Mouse (Mus musculus) cortical plate, adult 2 months (tissue): Measurements from ENCODE around the gene Ell3. TPM values are rescaled to one million over a fixed set of nuclear protein-coding genes. Genes with fewer than 3 reads are reported as not detected.

Experiments
- H3K27ac ChIP-seq: fragments of 200-500 bp; 2 replicates; pipeline ENCODE4 v1.5.1; 2012; ENCODE audit warnings: low read length, control low read depth, inconsistent platforms; ENCODE audit not compliant: insufficient read depth
- H3K4me1 ChIP-seq: fragments of 200-500 bp; 2 replicates; pipeline ENCODE4 v1.6.1; 2011; ENCODE audit warnings: low read length; ENCODE audit not compliant: control insufficient read depth, insufficient read depth
- H3K4me3 ChIP-seq: fragments of 200-500 bp; 2 replicates; pipeline ENCODE4 v1.5.1; 2011; ENCODE audit warnings: mild to moderate bottlenecking, low read length, control low read depth; ENCODE audit not compliant: insufficient read depth
- CTCF ChIP-seq: fragments of 200-500 bp; IDR thresholded peaks from 2 replicates; pipeline ENCODE4 v1.5.1; 2011; ENCODE audit warnings: mild to moderate bottlenecking, control low read depth, low read length; ENCODE audit not compliant: insufficient read depth; ENCODE audit errors: extremely low read depth
- POLR2A ChIP-seq: fragments of 200-500 bp; IDR thresholded peaks from 2 replicates; pipeline ENCODE4 v1.6.1; 2011; ENCODE audit warnings: mild to moderate bottlenecking, low read length, control low read depth; ENCODE audit not compliant: insufficient read depth; ENCODE audit errors: extremely low read depth
- polyA plus RNA-seq: library from polyadenylated mRNA; depleted of rRNA; stranded (reverse); fragments of >200 nt; gene quantifications from 2 replicates; pipeline ENCODE4 v1.2.3, GENCODE M21; 2012

The Ell3 gene
- polyA plus RNA-seq, 1 experiment = 0.08 TPM

- Histone ChIP-seq H3K4me3 (no peak overlapping the region), H3K27ac (no peak overlapping the region), H3K4me1 (no peaks in the 10 kb centered on the region; the same call in 1 of the 2 replicates)
- TF ChIP-seq CTCF = no peak
- TF ChIP-seq POLR2A = no peak
Measured at GRCm38 (mm10) chr2:121423166-121423565, 20.9 kb downstream of the Ell3 start.

DNA sequence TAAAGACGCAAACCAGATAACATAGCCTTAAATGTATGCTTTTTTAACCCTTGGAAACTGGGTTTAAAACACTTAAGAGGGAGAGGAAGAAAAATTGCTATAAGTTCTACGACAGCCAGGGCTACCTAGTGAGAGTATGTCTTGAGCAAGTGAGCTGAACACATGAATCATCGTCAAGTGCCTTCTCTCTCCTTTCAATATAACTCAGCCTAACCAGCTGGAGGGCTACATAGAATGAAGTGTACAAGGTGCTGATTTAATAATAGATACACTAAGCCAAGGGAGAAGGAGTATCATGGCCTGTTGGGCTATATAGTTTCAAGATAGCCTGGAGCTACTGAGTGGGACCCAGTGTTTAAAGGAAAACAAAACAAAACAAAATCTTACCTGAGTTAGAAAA, 25.6 kb downstream of the Ell3 start:
- Histone ChIP-seq H3K27ac (no peak overlapping the region), H3K4me1 (peaks cover 3% of the 10 kb centered on the region; the same call in 1 of the 2 replicates), H3K4me3 (no peak overlapping the region)
- TF ChIP-seq POLR2A (no peak), CTCF (no peak)

DNA sequence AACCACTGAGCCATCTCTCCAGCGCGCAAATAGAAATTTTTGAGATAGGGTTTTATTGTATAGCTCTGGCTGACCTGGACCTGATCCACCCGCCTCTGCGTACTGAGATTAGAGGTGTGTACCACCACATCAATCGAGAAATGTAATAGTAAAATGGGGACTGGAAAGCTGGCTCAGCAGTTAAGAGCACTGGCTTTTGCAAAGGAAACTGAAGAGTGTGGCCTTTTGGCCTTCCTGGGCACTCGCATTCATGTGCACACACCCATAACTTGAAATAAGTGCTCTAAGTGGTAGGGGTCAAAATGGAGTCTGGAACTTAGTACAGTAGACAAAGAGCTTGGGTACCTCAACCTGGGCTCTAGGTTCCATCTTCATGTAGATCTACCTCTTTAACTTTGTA, 27.7 kb downstream of the Ell3 start:
- no peak for TF ChIP-seq POLR2A
- TF ChIP-seq CTCF = no peak
- Histone ChIP-seq H3K4me3 (no peak overlapping the region), H3K4me1 (peaks cover 3% of the 10 kb centered on the region; the same call in 1 of the 2 replicates), H3K27ac (no peak overlapping the region)

DNA sequence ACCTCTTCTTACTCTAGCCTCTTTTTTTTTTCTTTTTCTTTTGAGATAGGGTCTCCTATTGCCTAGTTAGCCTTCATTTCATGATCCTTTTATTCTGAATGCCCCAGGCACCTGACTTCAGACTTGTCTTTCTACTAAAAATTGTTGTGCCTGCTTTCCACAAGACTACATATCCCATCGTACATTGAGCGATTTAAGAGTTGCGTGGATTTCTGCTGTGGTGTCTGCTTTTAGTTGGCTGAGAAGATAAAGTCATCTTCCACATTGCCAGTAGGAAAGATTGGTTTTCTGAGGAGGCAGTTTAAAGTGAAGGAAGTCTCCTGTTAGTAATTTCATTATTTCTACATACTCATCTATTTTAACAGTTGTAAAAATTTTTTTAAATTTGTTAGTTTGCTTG, 28.5 kb downstream of the Ell3 start:
- TF ChIP-seq CTCF (no peak), POLR2A (no peak)
- H3K4me1 ChIP-seq = peaks cover 3% of the 10 kb centered on the region; the same call in 1 of the 2 replicates
- H3K4me3 ChIP-seq = peak overlapping the region; percentile 93; the same call in 1 of the 2 replicates
- no peak overlapping the region for H3K27ac ChIP-seq

DNA sequence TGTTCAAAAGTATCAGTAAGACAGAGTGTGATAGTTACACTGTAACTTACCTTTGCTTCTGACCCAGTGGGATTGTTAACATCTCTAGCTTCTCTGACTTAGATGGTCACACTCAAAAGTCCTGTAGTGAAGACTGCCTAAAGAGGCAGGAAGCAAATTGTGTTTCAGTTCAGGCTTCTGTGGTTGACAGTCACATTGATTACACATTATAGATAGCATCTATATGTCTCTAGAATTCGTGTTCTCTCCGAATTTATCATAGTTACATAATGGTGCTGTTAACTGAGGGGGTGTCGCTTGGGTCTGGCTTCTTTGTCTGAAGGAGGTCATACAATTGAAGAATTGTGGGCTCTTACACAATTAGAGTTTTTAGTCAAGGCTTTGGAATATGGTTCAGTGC, 29.0 kb downstream of the Ell3 start:
- TF ChIP-seq POLR2A (no peak), CTCF (no peak)
- Histone ChIP-seq H3K27ac (no peak overlapping the region), H3K4me1 (peaks cover 3% of the 10 kb centered on the region; the same call in 1 of the 2 replicates), H3K4me3 (peak overlapping the region; percentile 93; the same call in 1 of the 2 replicates)

- Histone ChIP-seq H3K4me3 (peak overlapping the region; percentile 93), H3K4me1 (peaks cover 3% of the 10 kb centered on the region; the same call in 1 of the 2 replicates), H3K27ac (peak overlapping the region; percentile 98)
- no peak for TF ChIP-seq CTCF
- TF ChIP-seq POLR2A = no peak
Measured at GRCm38 (mm10) chr2:121414139-121414685, 29.9 kb downstream of the Ell3 start.

- no peak for TF ChIP-seq CTCF
- TF ChIP-seq POLR2A = peak; percentile 79
- peak within 1 kb of the TSS; percentile 98 for H3K27ac ChIP-seq
- H3K4me3 ChIP-seq = peak within 1 kb of the TSS; percentile 93
- H3K4me1 ChIP-seq = peaks cover 3% of the 10 kb centered on the region; the same call in 1 of the 2 replicates
Measured at GRCm38 (mm10) chr2:121413387-121414042, 30.6 kb downstream of the Ell3 start, which contains the start of the genes Pdia3 and Catsper2. Gene Pdia3 (plus strand): TSS chr2:121413775. Gene Catsper2 (minus strand): TSS chr2:121413792.

- TF ChIP-seq CTCF (no peak), POLR2A (no peak)
Measured at GRCm38 (mm10) chr2:121412843-121413386, 31.2 kb downstream of the Ell3 start.

DNA sequence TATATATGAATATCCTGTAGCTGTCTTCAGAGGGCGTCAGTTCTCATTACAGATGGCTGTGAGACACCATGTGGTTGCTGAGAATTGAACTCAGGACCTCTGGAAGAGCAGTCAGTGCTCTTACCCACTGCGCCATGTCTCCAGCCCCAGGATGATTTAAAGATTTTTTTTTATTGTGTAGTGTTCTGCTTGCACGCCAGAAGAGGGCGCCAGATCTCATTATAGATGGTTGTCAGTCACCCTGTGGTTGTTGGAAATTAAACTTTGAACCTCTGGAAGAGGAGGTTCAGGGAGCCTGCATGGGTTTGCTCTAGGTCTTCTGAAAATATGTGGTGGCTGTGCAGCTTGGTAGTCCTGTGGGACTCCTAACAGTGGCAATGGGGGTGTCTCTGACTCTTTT, 35.9 kb downstream of the Ell3 start:
- no peaks in the 10 kb centered on the region; the same call in 1 of the 2 replicates for H3K4me1 ChIP-seq

More at GRCm38 (mm10) chr2:121412843-121413386, 31.2 kb downstream of the Ell3 start:
- Histone ChIP-seq H3K27ac (peak overlapping the region; percentile 93), H3K4me1 (peaks cover 3% of the 10 kb centered on the region; the same call in 1 of the 2 replicates), H3K4me3 (peak overlapping the region; percentile 93)

DNA sequence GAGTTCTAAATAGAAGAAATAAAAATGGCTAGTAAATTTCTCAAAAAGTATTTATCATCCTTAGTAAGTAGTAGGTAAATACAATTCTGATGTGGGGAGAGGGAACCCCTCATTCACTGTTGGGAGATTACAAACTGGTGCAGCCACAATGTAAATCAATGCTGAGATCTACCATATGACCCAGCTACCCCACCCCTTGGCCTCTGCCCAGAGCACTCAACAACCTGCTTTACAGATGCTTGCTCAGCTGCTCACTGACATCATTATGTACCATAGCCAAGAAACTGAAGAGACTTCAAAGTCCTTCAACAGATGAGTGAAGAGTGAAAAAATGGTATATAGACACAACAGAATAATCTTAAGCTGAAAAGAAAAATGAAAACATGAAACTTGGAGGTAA, 40.8 kb downstream of the Ell3 start:
- no peak for TF ChIP-seq POLR2A
- TF ChIP-seq CTCF = no peak

More for the DNA sequence above, 35.9 kb downstream of the Ell3 start:
- TF ChIP-seq POLR2A (no peak), CTCF (no peak)
- no peak overlapping the region for H3K4me3 ChIP-seq
- H3K27ac ChIP-seq = no peak overlapping the region

More for the DNA sequence above, 40.8 kb downstream of the Ell3 start:
- Histone ChIP-seq H3K27ac (no peak overlapping the region), H3K4me1 (no peaks in the 10 kb centered on the region), H3K4me3 (no peak overlapping the region)
